Mouse (Mus musculus): ENCODE measurements around the gene Olfr1204. TPM values are rescaled to one million over a fixed set of nuclear protein-coding genes. Genes with fewer than 3 reads are reported as not detected.

Gene Olfr1204
- polyA plus RNA-seq (2017; shearing (Covaris generic)), result not detected

DNA sequence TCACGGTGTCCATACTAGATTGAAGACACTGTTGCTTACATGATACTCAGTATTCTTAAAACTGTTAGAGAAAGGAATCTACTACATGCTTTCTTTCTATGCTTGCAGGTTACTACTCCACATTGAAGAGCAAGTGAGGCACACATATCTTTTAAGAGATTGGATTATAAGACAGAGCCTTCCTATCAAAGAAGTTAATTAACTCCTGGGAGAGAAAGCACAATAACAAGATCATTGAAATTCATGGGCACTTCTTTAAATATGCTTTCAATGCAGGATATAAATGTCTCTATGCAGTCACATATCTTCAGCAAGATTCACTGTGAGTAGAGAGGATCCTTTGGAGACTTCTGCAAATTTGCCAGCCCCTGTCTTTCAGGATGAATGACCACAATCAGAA lies at the start of gene Olfr1204:
Gene Olfr1204, plus strand, starts transcription at position 301 of the 400 bp plus-strand sequence.

DNA sequence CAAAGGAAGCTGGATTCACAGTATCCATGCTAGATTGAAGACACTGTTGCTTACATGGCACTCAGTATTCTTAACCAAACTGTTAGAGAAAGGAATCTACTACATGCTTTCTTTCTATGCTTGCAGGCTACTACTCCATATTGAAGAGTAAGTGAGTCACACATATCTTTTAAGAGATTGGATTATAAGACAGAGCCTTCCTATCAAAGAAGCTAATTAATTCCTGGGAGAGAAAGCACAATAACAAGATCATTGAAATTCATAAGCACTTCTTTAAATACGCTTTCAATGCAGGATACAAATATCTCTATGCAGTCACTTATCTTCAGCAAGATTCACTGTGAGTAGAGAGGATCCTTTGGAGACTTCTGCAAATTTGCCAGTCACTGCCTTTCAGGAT lies 34.9 kb upstream of the Olfr1204 start, which contains the start of gene Olfr1202:
Gene Olfr1202, plus strand, starts transcription at position 301 of the 400 bp plus-strand sequence.

DNA sequence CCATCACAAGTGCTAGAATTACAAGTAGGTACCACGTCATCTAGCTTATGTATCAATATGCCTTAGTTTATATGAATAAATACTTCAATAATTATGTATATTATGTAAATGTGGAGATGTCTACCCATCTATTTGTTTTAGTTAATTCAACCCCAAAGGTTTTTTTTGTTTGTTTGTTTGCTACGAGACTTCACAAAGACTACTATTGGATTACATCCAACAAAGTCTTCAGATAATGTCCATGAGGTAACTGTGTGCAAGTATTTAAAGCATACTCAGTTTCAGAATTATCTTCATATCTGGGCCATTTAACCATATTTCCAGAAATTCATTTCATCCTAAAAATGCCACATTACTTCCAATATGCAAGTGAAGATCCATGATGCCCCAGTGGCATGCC lies 19.7 kb upstream of the Olfr1204 start, which contains the start of gene Olfr1205:
Gene Olfr1205, plus strand, starts transcription at position 301 of the 400 bp plus-strand sequence.

GRCm38 (mm10) chr2:88862931-88863330 lies 13.8 kb downstream of the Olfr1204 start, which contains the start of gene Olfr1206:
Olfr1206 (plus strand) TSS chr2:88863231.

DNA sequence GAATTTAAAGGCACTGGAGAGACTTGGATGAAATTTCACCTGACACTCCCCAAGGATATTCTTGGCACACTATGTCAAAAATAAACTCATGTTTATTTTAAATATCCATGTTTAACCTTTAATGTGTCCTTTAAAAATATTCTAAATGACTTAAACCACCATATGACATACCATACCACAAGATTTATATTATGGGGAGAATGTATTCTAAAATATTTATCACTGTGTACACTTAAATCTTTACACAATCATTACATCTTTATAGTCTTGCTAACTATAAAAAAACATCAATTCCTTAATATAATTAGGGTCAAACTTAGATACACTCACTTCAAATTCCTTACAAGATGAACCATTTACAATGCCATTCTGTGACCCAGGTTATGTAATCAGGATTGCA lies 53.1 kb downstream of the Olfr1204 start, which contains the start of gene Olfr1208:
Gene Olfr1208, minus strand, starts transcription at position 101 of the 400 bp plus-strand sequence.

Other genes starting within 250 kb of the Olfr1204 start
- not detected for gene Olfr1191-ps1, start 208.8 kb upstream of the Olfr1204 start, polyA plus RNA-seq (2017; shearing (Covaris generic))
- gene Olfr1192-ps1, start 200.8 kb upstream of the Olfr1204 start, polyA plus RNA-seq (2017; shearing (Covaris generic)), result 0.12 TPM
- gene Olfr1193, start 173.7 kb upstream of the Olfr1204 start, polyA plus RNA-seq (2017; shearing (Covaris generic)), result not detected
- not detected for gene Olfr1195, start 160.1 kb upstream of the Olfr1204 start, polyA plus RNA-seq (2017; shearing (Covaris generic))
- gene Olfr1196, start 144.7 kb upstream of the Olfr1204 start, polyA plus RNA-seq (2017; shearing (Covaris generic)), result not detected
- not detected for gene Olfr1197, start 116.9 kb upstream of the Olfr1204 start, polyA plus RNA-seq (2017; shearing (Covaris generic))
- not detected for gene Olfr1198, start 97.9 kb upstream of the Olfr1204 start, polyA plus RNA-seq (2017; shearing (Covaris generic))
- gene Olfr1199, start 88.8 kb upstream of the Olfr1204 start, polyA plus RNA-seq (2017; shearing (Covaris generic)), result not detected
- gene Olfr1200, start 78.8 kb upstream of the Olfr1204 start, polyA plus RNA-seq (2017; shearing (Covaris generic)), result not detected
- gene Olfr1201, start 56.3 kb upstream of the Olfr1204 start, polyA plus RNA-seq (2017; shearing (Covaris generic)), result not detected
- gene Olfr1202, start 34.8 kb upstream of the Olfr1204 start, polyA plus RNA-seq (2017; shearing (Covaris generic)), result 0.19 TPM
- gene Olfr1205, start 19.6 kb upstream of the Olfr1204 start, polyA plus RNA-seq (2017; shearing (Covaris generic)), result not detected
- 0.24 TPM for gene Olfr1206, start 13.9 kb downstream of the Olfr1204 start, polyA plus RNA-seq (2017; shearing (Covaris generic))
- gene Olfr1208, start 53.0 kb downstream of the Olfr1204 start, polyA plus RNA-seq (2017; shearing (Covaris generic)), result not detected
- gene Olfr1209, start 65.9 kb downstream of the Olfr1204 start, polyA plus RNA-seq (2017; shearing (Covaris generic)), result not detected
- not detected for gene Olfr1211, start 88.8 kb downstream of the Olfr1204 start, polyA plus RNA-seq (2017; shearing (Covaris generic))
- gene Olfr1212, start 104.7 kb downstream of the Olfr1204 start, polyA plus RNA-seq (2017; shearing (Covaris generic)), result not detected
- not detected for gene Gm13762, start 131.0 kb downstream of the Olfr1204 start, polyA plus RNA-seq (2017; shearing (Covaris generic))
- gene Olfr1214, start 143.4 kb downstream of the Olfr1204 start, polyA plus RNA-seq (2017; shearing (Covaris generic)), result not detected
- gene Olfr1215, start 157.7 kb downstream of the Olfr1204 start, polyA plus RNA-seq (2017; shearing (Covaris generic)), result 0.19 TPM
- not detected for gene Olfr1216, start 169.0 kb downstream of the Olfr1204 start, polyA plus RNA-seq (2017; shearing (Covaris generic))
- not detected for gene Olfr1217, start 182.8 kb downstream of the Olfr1204 start, polyA plus RNA-seq (2017; shearing (Covaris generic))
- gene Olfr1218, start 211.9 kb downstream of the Olfr1204 start, polyA plus RNA-seq (2017; shearing (Covaris generic)), result not detected
- gene Olfr1219, start 234.2 kb downstream of the Olfr1204 start, polyA plus RNA-seq (2017; shearing (Covaris generic)), result not detected

All from effector memory CD4-positive, alpha-beta T cell, adult 5 months (primary cell).